Mouse (Mus musculus) olfactory bulb, adult 2 months (tissue): Measurements from ENCODE around the gene Hist1h2ao.

Source experiments
- CTCF ChIP-seq: fragments of 200-500 bp; IDR thresholded peaks from 2 replicates; pipeline ENCODE4 v1.5.1; 2012; ENCODE audit warnings: low read depth, mild to moderate bottlenecking, low read length, moderate library complexity; ENCODE audit not compliant: insufficient read depth
- POLR2A ChIP-seq: fragments of 200-500 bp; IDR thresholded peaks from 2 replicates; pipeline ENCODE4 v1.6.1; 2012; ENCODE audit warnings: mild to moderate bottlenecking, low read depth, low read length, moderate library complexity; ENCODE audit not compliant: insufficient read depth

- TF ChIP-seq CTCF (no peak), POLR2A (peak; percentile 29; the same call in 1 of the 2 replicates)
Observed at GRCm38 (mm10) chr13:21779767-21780731, 30.2 kb upstream of the Hist1h2ao start, which contains the start of gene Hist1h1b.
